Mouse (Mus musculus): ENCODE measurements at regions not wholly inside any gene's neighbourhood (a gene's known extent, or its start where the extent isn't known, plus 50 kb on each side); places are given as distances from the start of the nearest gene placed in this dataset.

GRCm38 (mm10) chr12:15722161-15722560 is 94.6 kb downstream of the Trib2 start:
- no peak overlapping the region for H3K9ac ChIP-seq (ENCODE audit: insufficient read depth, low read depth, low read length, poor library complexity, severe bottlenecking)
- in situ Hi-C loops (cut with MboI; ENCODE audit: low sequenced_read_pairs in 2 of 2, unreplicated experiment in 2 of 2) = no loop called here
- H3K9me3 ChIP-seq (ENCODE audit: control insufficient read depth, insufficient read depth, low read depth, low read length) = no peaks in the 10 kb centered on the region
- TF ChIP-seq ZC3H11A (IDR thresholded peaks at IDR 0.05; ENCODE audit: borderline replicate concordance, low read depth, low read length) (no peak), CHD2 (IDR thresholded peaks at IDR 0.05; ENCODE audit: low read depth, low read length) (no peak), ZNF384 (IDR thresholded peaks at IDR 0.05; ENCODE audit: low read depth, low read length) (no peak), MAFK (IDR thresholded peaks at IDR 0.05; ENCODE audit: insufficient read depth, low read depth, low read length) (no peak), HCFC1 (IDR thresholded peaks at IDR 0.05; ENCODE audit: borderline replicate concordance, insufficient read depth, low read length) (no peak)
- H3K36me3 ChIP-seq (ENCODE audit: control insufficient read depth, insufficient read depth, low read length, poor library complexity, severe bottlenecking) = no peaks in the 10 kb centered on the region
- no peaks in the 10 kb centered on the region for H3K4me1 ChIP-seq (ENCODE audit: control insufficient read depth in 2 of 2, insufficient read depth in 2 of 2, low read length in 2 of 2, poor library complexity in 1 of 2)
- no peak overlapping the region for H3K4me3 ChIP-seq (ENCODE audit: insufficient read depth in 1 of 2, low read depth in 1 of 2, low read length in 2 of 2, poor library complexity in 1 of 2, severe bottlenecking in 1 of 2)
- no peak overlapping the region for H3K27ac ChIP-seq (ENCODE audit: insufficient read depth, low read depth, low read length, poor library complexity, severe bottlenecking)
- DNase-seq (ENCODE audit: low read depth, low spot score) = no peak

GRCm38 (mm10) chr12:15720171-15720570 is 96.6 kb downstream of the Trib2 start:
- no peak for DNase-seq (ENCODE audit: low read depth, low spot score)
- Histone ChIP-seq H3K9me3 (ENCODE audit: control insufficient read depth, insufficient read depth, low read depth, low read length) (no peaks in the 10 kb centered on the region), H3K4me3 (ENCODE audit: insufficient read depth in 1 of 2, low read depth in 1 of 2, low read length in 2 of 2, poor library complexity in 1 of 2, severe bottlenecking in 1 of 2) (no peak overlapping the region), H3K9ac (ENCODE audit: insufficient read depth, low read depth, low read length, poor library complexity, severe bottlenecking) (no peak overlapping the region), H3K27ac (ENCODE audit: insufficient read depth, low read depth, low read length, poor library complexity, severe bottlenecking) (no peak overlapping the region), H3K4me1 (ENCODE audit: control insufficient read depth in 2 of 2, insufficient read depth in 2 of 2, low read length in 2 of 2, poor library complexity in 1 of 2) (no peaks in the 10 kb centered on the region), H3K36me3 (ENCODE audit: control insufficient read depth, insufficient read depth, low read length, poor library complexity, severe bottlenecking) (no peaks in the 10 kb centered on the region)
- no peak for TF ChIP-seq ZNF384 (IDR thresholded peaks at IDR 0.05; ENCODE audit: low read depth, low read length)
- no peak for TF ChIP-seq MAFK (IDR thresholded peaks at IDR 0.05; ENCODE audit: insufficient read depth, low read depth, low read length)
- TF ChIP-seq HCFC1 (IDR thresholded peaks at IDR 0.05; ENCODE audit: borderline replicate concordance, insufficient read depth, low read length) = no peak
- TF ChIP-seq CHD2 (IDR thresholded peaks at IDR 0.05; ENCODE audit: low read depth, low read length) = no peak
- no peak for TF ChIP-seq ZC3H11A (IDR thresholded peaks at IDR 0.05; ENCODE audit: borderline replicate concordance, low read depth, low read length)
- in situ Hi-C loops (cut with MboI; ENCODE audit: low sequenced_read_pairs in 2 of 2, unreplicated experiment in 2 of 2) = no loop called here

- no peaks in the 10 kb centered on the region for H3K36me3 ChIP-seq (ENCODE audit: control insufficient read depth, insufficient read depth, low read length, poor library complexity, severe bottlenecking)
- H3K9ac ChIP-seq (ENCODE audit: insufficient read depth, low read depth, low read length, poor library complexity, severe bottlenecking) = no peak overlapping the region
- no peak overlapping the region for H3K27ac ChIP-seq (ENCODE audit: insufficient read depth, low read depth, low read length, poor library complexity, severe bottlenecking)
- no peak for DNase-seq (ENCODE audit: low read depth, low spot score)
- H3K9me3 ChIP-seq (ENCODE audit: control insufficient read depth, insufficient read depth, low read depth, low read length) = no peaks in the 10 kb centered on the region
- in situ Hi-C loops (cut with MboI; ENCODE audit: low sequenced_read_pairs in 2 of 2, unreplicated experiment in 2 of 2) = no loop called here
- H3K4me1 ChIP-seq (ENCODE audit: control insufficient read depth in 2 of 2, insufficient read depth in 2 of 2, low read length in 2 of 2, poor library complexity in 1 of 2) = no peaks in the 10 kb centered on the region
- no peak overlapping the region for H3K4me3 ChIP-seq (ENCODE audit: insufficient read depth in 1 of 2, low read depth in 1 of 2, low read length in 2 of 2, poor library complexity in 1 of 2, severe bottlenecking in 1 of 2)
- TF ChIP-seq ZNF384 (IDR thresholded peaks at IDR 0.05; ENCODE audit: low read depth, low read length) (no peak), MAFK (IDR thresholded peaks at IDR 0.05; ENCODE audit: insufficient read depth, low read depth, low read length) (no peak)
Measured at GRCm38 (mm10) chr12:15718827-15719226, 97.9 kb downstream of the Trib2 start.

- Histone ChIP-seq H3K27ac (ENCODE audit: insufficient read depth, low read depth, low read length, poor library complexity, severe bottlenecking) (no peak overlapping the region), H3K9ac (ENCODE audit: insufficient read depth, low read depth, low read length, poor library complexity, severe bottlenecking) (no peak overlapping the region), H3K36me3 (ENCODE audit: control insufficient read depth, insufficient read depth, low read length, poor library complexity, severe bottlenecking) (no peaks in the 10 kb centered on the region), H3K9me3 (ENCODE audit: control insufficient read depth, insufficient read depth, low read depth, low read length) (no peaks in the 10 kb centered on the region), H3K4me1 (ENCODE audit: control insufficient read depth in 2 of 2, insufficient read depth in 2 of 2, low read length in 2 of 2, poor library complexity in 1 of 2) (no peaks in the 10 kb centered on the region), H3K4me3 (ENCODE audit: insufficient read depth in 1 of 2, low read depth in 1 of 2, low read length in 2 of 2, poor library complexity in 1 of 2, severe bottlenecking in 1 of 2) (no peak overlapping the region)
- in situ Hi-C loops (cut with MboI; ENCODE audit: low sequenced_read_pairs in 2 of 2, unreplicated experiment in 2 of 2) = no loop called here
- no peak for DNase-seq (ENCODE audit: low read depth, low spot score)
- TF ChIP-seq HCFC1 (IDR thresholded peaks at IDR 0.05; ENCODE audit: borderline replicate concordance, insufficient read depth, low read length) (no peak), MAFK (IDR thresholded peaks at IDR 0.05; ENCODE audit: insufficient read depth, low read depth, low read length) (no peak), ZC3H11A (IDR thresholded peaks at IDR 0.05; ENCODE audit: borderline replicate concordance, low read depth, low read length) (no peak), CHD2 (IDR thresholded peaks at IDR 0.05; ENCODE audit: low read depth, low read length) (no peak), ZNF384 (IDR thresholded peaks at IDR 0.05; ENCODE audit: low read depth, low read length) (no peak)
Measured at GRCm38 (mm10) chr12:15717989-15718388, 98.7 kb downstream of the Trib2 start.

- no peaks in the 10 kb centered on the region for H3K36me3 ChIP-seq (ENCODE audit: control insufficient read depth, insufficient read depth, low read length, poor library complexity, severe bottlenecking)
- H3K4me3 ChIP-seq (ENCODE audit: insufficient read depth in 1 of 2, low read depth in 1 of 2, low read length in 2 of 2, poor library complexity in 1 of 2, severe bottlenecking in 1 of 2) = no peak overlapping the region
- no peak for DNase-seq (ENCODE audit: low read depth, low spot score)
- in situ Hi-C loops (cut with MboI; ENCODE audit: low sequenced_read_pairs in 2 of 2, unreplicated experiment in 2 of 2) = no loop called here
- no peak overlapping the region for H3K9ac ChIP-seq (ENCODE audit: insufficient read depth, low read depth, low read length, poor library complexity, severe bottlenecking)
- no peak for TF ChIP-seq ZNF384 (IDR thresholded peaks at IDR 0.05; ENCODE audit: low read depth, low read length)
- TF ChIP-seq MAFK (IDR thresholded peaks at IDR 0.05; ENCODE audit: insufficient read depth, low read depth, low read length) = no peak
- no peak for TF ChIP-seq CHD2 (IDR thresholded peaks at IDR 0.05; ENCODE audit: low read depth, low read length)
- TF ChIP-seq ZC3H11A (IDR thresholded peaks at IDR 0.05; ENCODE audit: borderline replicate concordance, low read depth, low read length) = no peak
- TF ChIP-seq HCFC1 (IDR thresholded peaks at IDR 0.05; ENCODE audit: borderline replicate concordance, insufficient read depth, low read length) = no peak
- H3K4me1 ChIP-seq (ENCODE audit: control insufficient read depth in 2 of 2, insufficient read depth in 2 of 2, low read length in 2 of 2, poor library complexity in 1 of 2) = no peaks in the 10 kb centered on the region
- H3K27ac ChIP-seq (ENCODE audit: insufficient read depth, low read depth, low read length, poor library complexity, severe bottlenecking) = no peak overlapping the region
- no peaks in the 10 kb centered on the region for H3K9me3 ChIP-seq (ENCODE audit: control insufficient read depth, insufficient read depth, low read depth, low read length)
Measured at GRCm38 (mm10) chr12:15717342-15717741, 99.4 kb downstream of the Trib2 start.
